Mouse (Mus musculus) thymus, adult 2 months (tissue): ENCODE measurements around the gene Olfr1046. TPM values are rescaled to one million over a fixed set of nuclear protein-coding genes. Genes with fewer than 3 reads are reported as not detected.
"Not testable (repeated sequence)": the region's sequence is repeated elsewhere in the genome, so short reads cannot be mapped to it uniquely, and the experiment has no call there.

Experiments
- DNase-seq: peaks from one replicate; pipeline ENCODE4 v3.0.0; 2021
- H3K27ac ChIP-seq: fragments of 200-500 bp; 2 replicates; pipeline ENCODE4 v1.5.1; 2012; ENCODE audit warnings: low read length, control low read depth; ENCODE audit not compliant: control insufficient read depth, insufficient read depth
- H3K27me3 ChIP-seq: fragments of 200-500 bp; 2 replicates; pipeline ENCODE4 v1.6.1; 2012; ENCODE audit warnings: mild to moderate bottlenecking, low read length, moderate library complexity, mixed read lengths; ENCODE audit not compliant: control insufficient read depth, insufficient read depth
- H3K36me3 ChIP-seq: fragments of 200-500 bp; 2 replicates; pipeline ENCODE4 v1.6.1; 2012; ENCODE audit warnings: mild to moderate bottlenecking, low read length, moderate library complexity; ENCODE audit not compliant: control insufficient read depth, insufficient read depth
- H3K4me1 ChIP-seq: fragments of 200-500 bp; replicated peaks from 2 replicates; pipeline ENCODE4 v1.6.1; 2012; ENCODE audit warnings: low read length; ENCODE audit not compliant: control insufficient read depth, insufficient read depth
- H3K4me3 ChIP-seq: fragments of 200-500 bp; 2 replicates; pipeline ENCODE4 v1.5.1; 2012; ENCODE audit warnings: mild to moderate bottlenecking, low read length, control low read depth, moderate library complexity; ENCODE audit not compliant: control insufficient read depth, insufficient read depth
- CTCF ChIP-seq: fragments of 200-500 bp; IDR thresholded peaks from 2 replicates; pipeline ENCODE4 v1.5.1; 2012; ENCODE audit warnings: mild to moderate bottlenecking, control low read depth, low read length, moderate library complexity, borderline replicate concordance; ENCODE audit not compliant: control insufficient read depth, poor library complexity, insufficient read depth; ENCODE audit errors: extremely low read depth
- POLR2A ChIP-seq: fragments of 200-500 bp; IDR thresholded peaks from 2 replicates; pipeline ENCODE4 v1.6.1; 2012; ENCODE audit warnings: mild to moderate bottlenecking, low read length, control low read depth, moderate library complexity; ENCODE audit not compliant: control insufficient read depth, poor library complexity, insufficient read depth; ENCODE audit errors: extremely low read depth
- WGBS: fragments of 180-500 bp; shearing (Covaris S2); methylation state at CpG from one replicate; pipeline ENCODE4 v1.1.7; 2018; 5-methylcytosine and 5-hydroxymethylcytosine counted together
- polyA plus RNA-seq: library from polyadenylated mRNA; depleted of rRNA; stranded (reverse); fragments of >200 nt; gene quantifications from 2 replicates; pipeline ENCODE4 v1.2.3, GENCODE M21; 2012; rRNA removed

The Olfr1046 gene
- not detected in 2 replicates for polyA plus RNA-seq

- DNase-seq: no peak
- Histone ChIP-seq H3K36me3 (no peaks in the 10 kb centered on the region), H3K4me3 (no peak within 1 kb of the TSS), H3K27me3 (no peaks in the 10 kb centered on the region), H3K4me1 (no peaks in the 10 kb centered on the region), H3K27ac (no peak within 1 kb of the TSS)
- 72% methylated on average over 2 of the region's 2 CpGs for WGBS
- TF ChIP-seq CTCF (no peak), POLR2A (no peak)
Measured at GRCm38 (mm10) chr2:86219214-86219613, at the start of gene Olfr1046. Gene Olfr1046 (minus strand): TSS chr2:86219314.

GRCm38 (mm10) chr2:86258228-86258627 lies 39.1 kb upstream of the Olfr1046 start, which contains the start of gene Olfr1049:
Gene Olfr1049 (minus strand): TSS chr2:86258328.
- H3K4me1 ChIP-seq, DNase-seq, H3K27me3 ChIP-seq, H3K4me3 ChIP-seq, H3K36me3 ChIP-seq, H3K27ac ChIP-seq: not testable (repeated sequence)

- no peaks in the 10 kb centered on the region for H3K36me3 ChIP-seq
- no peaks in the 10 kb centered on the region for H3K27me3 ChIP-seq
- TF ChIP-seq CTCF: no peak
- no peaks in the 10 kb centered on the region for H3K4me1 ChIP-seq
- H3K4me3 ChIP-seq: no peak within 1 kb of the TSS
- no peak for DNase-seq
- H3K27ac ChIP-seq: no peak within 1 kb of the TSS
Measured at GRCm38 (mm10) chr2:86240189-86240588, 21.1 kb upstream of the Olfr1046 start, which contains the start of gene Olfr1048. Gene Olfr1048 (minus strand): TSS chr2:86240289.

GRCm38 (mm10) chr2:86231301-86231700 lies 12.2 kb upstream of the Olfr1046 start, which contains the start of gene Olfr1047:
Gene Olfr1047 (minus strand): TSS chr2:86231401.
- no peaks in the 10 kb centered on the region for H3K4me1 ChIP-seq
- 92% methylated on average over 1 of the region's 1 CpGs for WGBS

GRCm38 (mm10) chr2:86202909-86203308 lies 16.2 kb downstream of the Olfr1046 start, which contains the start of gene Olfr1045:
Gene Olfr1045 (minus strand): TSS chr2:86203009.
- H3K36me3 ChIP-seq: no peaks in the 10 kb centered on the region
- no peak within 1 kb of the TSS for H3K27ac ChIP-seq
- TF ChIP-seq CTCF: no peak
- no peak for TF ChIP-seq POLR2A

More at GRCm38 (mm10) chr2:86231301-86231700, 12.2 kb upstream of the Olfr1046 start, which contains the start of gene Olfr1047:
- H3K27me3 ChIP-seq: no peaks in the 10 kb centered on the region
- H3K4me3 ChIP-seq: no peak within 1 kb of the TSS
- no peak for DNase-seq
- H3K27ac ChIP-seq: no peak within 1 kb of the TSS
- no peaks in the 10 kb centered on the region for H3K36me3 ChIP-seq
- no peak for TF ChIP-seq CTCF
- no peak for TF ChIP-seq POLR2A

GRCm38 (mm10) chr2:86195863-86196262 lies 23.3 kb downstream of the Olfr1046 start:
- H3K36me3 ChIP-seq: no peaks in the 10 kb centered on the region
- no peaks in the 10 kb centered on the region for H3K27me3 ChIP-seq
- WGBS: 59% methylated on average over 1 of the region's 1 CpGs
- TF ChIP-seq CTCF (no peak), POLR2A (no peak)
- no peak overlapping the region for H3K4me3 ChIP-seq
- DNase-seq: no peak
- no peak overlapping the region for H3K27ac ChIP-seq
- H3K4me1 ChIP-seq: no peaks in the 10 kb centered on the region

More at GRCm38 (mm10) chr2:86202909-86203308, 16.2 kb downstream of the Olfr1046 start, which contains the start of gene Olfr1045:
- Histone ChIP-seq H3K4me1 (no peaks in the 10 kb centered on the region), H3K27me3 (no peaks in the 10 kb centered on the region), H3K4me3 (no peak within 1 kb of the TSS)
- no peak for DNase-seq

GRCm38 (mm10) chr2:86185583-86185982 lies 33.5 kb downstream of the Olfr1046 start, which contains the start of gene Olfr52:
Gene Olfr52 (minus strand): TSS chr2:86185683.
- no peaks in the 10 kb centered on the region for H3K4me1 ChIP-seq
- TF ChIP-seq CTCF: no peak
- H3K27me3 ChIP-seq: no peaks in the 10 kb centered on the region
- DNase-seq: no peak
- no peak within 1 kb of the TSS for H3K4me3 ChIP-seq
- no peak within 1 kb of the TSS for H3K27ac ChIP-seq
- H3K36me3 ChIP-seq: no peaks in the 10 kb centered on the region
